Mouse (Mus musculus) ES-E14 (cell line): Measurements from ENCODE around the gene Ace3. TPM values are rescaled to one million over a fixed set of nuclear protein-coding genes. Genes with fewer than 3 reads are reported as not detected.

Experiments
- DNase-seq: peaks from one replicate; pipeline ENCODE4 v3.0.0-alpha.2; 2013; ENCODE audit warnings: low read depth, low spot score
- H3K27ac ChIP-seq: 2 replicates; pipeline ENCODE4 v1.5.1; 2012; ENCODE audit warnings: low read depth, mild to moderate bottlenecking, low read length, moderate library complexity, mixed read lengths; ENCODE audit not compliant: poor library complexity, insufficient read depth, severe bottlenecking
- H3K36me3 ChIP-seq: 2 replicates; pipeline ENCODE4 v1.6.1; 2012; ENCODE audit warnings: mild to moderate bottlenecking, low read length, moderate library complexity, mixed read lengths; ENCODE audit not compliant: control insufficient read depth, poor library complexity, insufficient read depth, severe bottlenecking
- H3K4me1 ChIP-seq, 2 experiments: fragments of 150-350 bp in 1 of 2; sonication (generic) in 1 of 2; 2 replicates each; pipeline ENCODE4 v1.6.1; 2012; ENCODE audit warnings: low read length in 2 of 2, mild to moderate bottlenecking in 1 of 2, mixed read lengths in 1 of 2; ENCODE audit not compliant: control insufficient read depth in 2 of 2, insufficient read depth in 2 of 2, poor library complexity in 1 of 2
- H3K4me3 ChIP-seq, 2 experiments: fragments of 150-350 bp in 1 of 2; sonication (generic) in 1 of 2; 2 replicates each; pipeline ENCODE4 v1.5.1; 2012; ENCODE audit warnings: low read length in 2 of 2, low read depth in 1 of 2, mild to moderate bottlenecking in 1 of 2, mixed read lengths in 1 of 2; ENCODE audit not compliant: insufficient read depth in 1 of 2, poor library complexity in 1 of 2, severe bottlenecking in 1 of 2
- H3K9ac ChIP-seq: 2 replicates; pipeline ENCODE4 v1.6.1; 2012; ENCODE audit warnings: low read depth, mild to moderate bottlenecking, low read length, mixed read lengths; ENCODE audit not compliant: poor library complexity, insufficient read depth, severe bottlenecking
- H3K9me3 ChIP-seq: fragments of 150-350 bp; sonication (generic); 2 replicates; pipeline ENCODE4 v1.6.1; 2012; ENCODE audit warnings: low read depth, mild to moderate bottlenecking, low read length; ENCODE audit not compliant: control insufficient read depth, insufficient read depth
- CHD2 ChIP-seq: IDR thresholded peaks from 2 replicates; pipeline ENCODE4 v1.6.1; 2014; ENCODE audit warnings: mild to moderate bottlenecking, low read depth, low read length, inconsistent platforms
- HCFC1 ChIP-seq: IDR thresholded peaks from 2 replicates; pipeline ENCODE4 v1.6.1; 2012; ENCODE audit warnings: low read length, inconsistent platforms, borderline replicate concordance; ENCODE audit not compliant: insufficient read depth
- MAFK ChIP-seq: IDR thresholded peaks from 2 replicates; pipeline ENCODE4 v1.6.1; 2014; ENCODE audit warnings: mild to moderate bottlenecking, low read depth, low read length, inconsistent platforms; ENCODE audit not compliant: insufficient read depth
- ZC3H11A ChIP-seq: IDR thresholded peaks from 2 replicates; pipeline ENCODE4 v1.6.1; 2012; ENCODE audit warnings: low read depth, mild to moderate bottlenecking, inconsistent platforms, low read length, borderline replicate concordance
- ZNF384 ChIP-seq: IDR thresholded peaks from 2 replicates; pipeline ENCODE4 v1.6.1; 2012; ENCODE audit warnings: low read depth, low read length, inconsistent platforms
- in situ Hi-C, 2 experiments: fragments of 600-800 bp; cut with MboI; formaldehyde crosslinking; loops; one replicate each; pipeline ENCODE4 v1.15.1; 2025; ENCODE audit warnings: low sequenced_read_pairs in 2 of 2, inconsistent platforms in 1 of 2; ENCODE audit not compliant: unreplicated experiment in 2 of 2
- total RNA-seq: library from RNA; depleted of rRNA; stranded (reverse); fragments of 300-350 nt; gene quantifications from 2 replicates; pipeline ENCODE4 v1.2.3, GENCODE M21; 2012; rRNA removed

Gene Ace3
- not detected in 2 replicates for total RNA-seq

DNA sequence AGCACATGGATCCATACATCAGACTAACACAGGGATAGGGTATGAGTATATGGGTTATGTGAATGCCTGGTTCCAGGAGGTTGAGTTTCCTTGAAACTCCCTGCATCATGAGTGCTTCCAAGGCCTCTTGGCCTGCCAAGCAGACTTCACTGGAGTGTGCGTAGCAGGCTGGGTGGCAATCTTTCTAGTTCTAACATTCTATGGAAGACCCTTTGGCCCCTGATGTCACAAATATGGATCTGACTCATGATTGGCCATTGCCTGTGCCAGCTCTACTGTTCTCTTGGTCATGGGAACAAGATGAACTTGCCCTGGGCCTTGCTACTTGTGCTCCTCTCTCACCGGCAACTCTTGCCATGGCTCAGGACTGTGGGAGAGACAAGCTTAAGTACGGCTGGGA lies at the start of gene Ace3:
Gene Ace3 (plus strand): TSS at position 301 of the 400 bp plus-strand sequence.
- H3K9ac ChIP-seq, result no peak within 1 kb of the TSS
- no peak within 1 kb of the TSS for H3K27ac ChIP-seq
- no peaks in the 10 kb centered on the region for H3K36me3 ChIP-seq
- in situ Hi-C loops, result no loop called here
- no peak for DNase-seq
- no peak within 1 kb of the TSS for H3K4me3 ChIP-seq
- peaks cover 0 to 3% of the 10 kb centered on the region in 2 experiments; a peak in 2 of 4 replicates for H3K4me1 ChIP-seq
- no peaks in the 10 kb centered on the region for H3K9me3 ChIP-seq
- TF ChIP-seq ZNF384, result no peak
- no peak for TF ChIP-seq CHD2
- no peak for TF ChIP-seq MAFK
- no peak for TF ChIP-seq ZC3H11A
- no peak for TF ChIP-seq HCFC1

DNA sequence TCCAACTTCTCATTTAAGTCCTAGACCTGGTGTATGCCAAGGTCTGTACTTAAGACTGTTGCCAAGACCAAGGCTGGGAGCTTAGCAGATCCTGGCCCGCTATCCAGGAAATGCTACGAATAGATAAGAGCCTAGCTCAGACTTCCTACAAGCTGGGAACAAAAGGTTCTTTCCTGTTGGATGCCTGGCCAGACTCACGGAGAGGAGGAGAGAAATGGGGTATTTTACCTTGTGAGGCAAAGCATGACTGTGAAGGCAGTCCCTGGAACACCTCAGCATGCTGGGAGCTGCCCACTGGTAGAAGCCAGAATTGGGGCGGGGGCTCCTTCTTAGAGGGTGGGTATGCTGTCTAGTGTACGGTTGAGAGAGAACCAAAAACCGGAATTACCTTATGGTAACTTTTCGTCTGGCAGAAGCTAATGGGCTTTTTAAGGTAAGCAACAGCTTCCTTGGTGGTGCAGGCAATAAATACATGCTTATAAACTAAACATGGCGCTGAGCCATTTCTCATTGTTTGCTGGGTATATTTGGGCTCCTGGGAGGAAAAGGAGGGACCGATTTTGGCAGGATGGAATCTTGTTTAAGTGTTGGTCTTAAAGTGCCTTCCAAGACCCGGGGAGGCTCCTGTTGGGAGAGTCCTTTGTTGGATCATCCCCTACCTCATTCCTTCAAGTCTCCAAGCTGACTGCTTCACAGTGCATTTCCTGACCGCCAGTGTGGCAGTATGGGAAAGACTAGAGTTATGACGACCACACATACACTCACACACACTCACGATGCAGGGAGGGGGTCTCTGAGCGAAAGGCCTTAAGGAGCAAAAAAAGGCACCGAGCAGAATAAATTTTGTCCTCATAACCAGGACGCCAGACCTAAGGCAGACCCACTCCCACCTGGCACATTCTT lies 49.5 kb upstream of the Ace3 start:
- Histone ChIP-seq H3K36me3 (no peaks in the 10 kb centered on the region), H3K9me3 (no peaks in the 10 kb centered on the region), H3K4me3 (peak overlapping the region; percentile 85 to 86), H3K9ac (peak overlapping the region; percentile 48; the same call in 1 of the 2 replicates), H3K4me1 (peaks cover 4 to 23% of the 10 kb centered on the region in 2 experiments; a peak in 2 of 4 replicates), H3K27ac (no peak overlapping the region)
- TF ChIP-seq ZNF384 (no peak), CHD2 (no peak), HCFC1 (no peak), MAFK (no peak)
- in situ Hi-C loops, result no loop called here
- DNase-seq, result no peak

DNA sequence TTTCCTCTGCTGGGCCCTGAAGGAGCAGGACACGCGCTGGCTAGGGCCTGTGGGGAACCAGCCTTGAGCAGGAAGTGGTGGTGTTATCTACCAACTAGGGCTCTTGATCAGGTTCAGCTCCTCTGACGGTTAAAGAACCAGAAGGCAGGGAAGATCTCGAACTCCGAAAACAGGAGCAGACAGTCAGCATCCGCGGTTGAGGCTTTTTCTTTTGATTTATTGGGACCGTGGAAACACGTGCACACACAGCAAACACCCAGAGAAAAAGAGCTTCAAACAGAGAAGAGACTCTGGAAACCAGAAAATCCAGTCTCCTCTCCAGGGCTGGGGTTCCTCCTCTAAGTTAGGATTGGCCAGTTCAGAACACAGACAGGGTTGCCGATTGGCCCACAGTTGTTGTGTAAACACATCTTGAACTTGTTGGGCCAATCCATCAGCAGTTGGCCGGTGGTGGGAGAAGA lies 47.8 kb upstream of the Ace3 start:
- Histone ChIP-seq H3K9me3 (no peaks in the 10 kb centered on the region), H3K27ac (no peak overlapping the region), H3K36me3 (no peaks in the 10 kb centered on the region), H3K4me1 (peaks cover 6 to 29% of the 10 kb centered on the region in 2 experiments; a peak in 3 of 4 replicates), H3K9ac (no peak overlapping the region), H3K4me3 (no peak overlapping the region)
- TF ChIP-seq MAFK (no peak), HCFC1 (no peak), ZC3H11A (no peak), CHD2 (no peak), ZNF384 (no peak)
- in situ Hi-C loops, result no loop called here
- no peak for DNase-seq

DNA sequence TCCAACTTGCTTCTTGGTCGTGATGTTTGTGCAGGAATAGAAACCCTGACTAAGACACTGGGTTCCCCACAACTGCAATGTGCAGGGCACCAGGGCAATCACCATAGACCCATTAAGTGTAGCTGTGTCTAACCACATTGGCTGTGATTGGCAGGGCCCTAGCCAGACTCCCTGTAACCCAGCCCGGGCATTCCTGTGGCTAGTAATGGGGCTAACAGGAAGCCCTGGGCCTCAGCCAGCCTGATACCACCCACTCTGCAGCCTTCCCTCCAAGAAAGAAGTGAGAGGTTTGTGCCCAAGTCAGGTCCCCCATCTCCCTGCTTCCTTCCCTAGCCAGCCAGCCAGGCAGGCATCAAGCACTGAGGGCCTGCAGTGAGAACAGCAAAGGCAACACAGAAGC lies 46.2 kb upstream of the Ace3 start:
- DNase-seq, result no peak
- no peak overlapping the region for H3K27ac ChIP-seq
- H3K9ac ChIP-seq, result no peak overlapping the region
- TF ChIP-seq HCFC1, result no peak
- TF ChIP-seq ZC3H11A, result no peak
- TF ChIP-seq MAFK, result no peak
- TF ChIP-seq CHD2, result no peak
- no peak for TF ChIP-seq ZNF384
- H3K9me3 ChIP-seq, result no peaks in the 10 kb centered on the region
- in situ Hi-C loops, result no loop called here
- peaks cover 7 to 36% of the 10 kb centered on the region in 2 experiments; a peak in 3 of 4 replicates for H3K4me1 ChIP-seq
- no peak overlapping the region for H3K4me3 ChIP-seq
- H3K36me3 ChIP-seq, result no peaks in the 10 kb centered on the region
